In the genomic region with DNA sequence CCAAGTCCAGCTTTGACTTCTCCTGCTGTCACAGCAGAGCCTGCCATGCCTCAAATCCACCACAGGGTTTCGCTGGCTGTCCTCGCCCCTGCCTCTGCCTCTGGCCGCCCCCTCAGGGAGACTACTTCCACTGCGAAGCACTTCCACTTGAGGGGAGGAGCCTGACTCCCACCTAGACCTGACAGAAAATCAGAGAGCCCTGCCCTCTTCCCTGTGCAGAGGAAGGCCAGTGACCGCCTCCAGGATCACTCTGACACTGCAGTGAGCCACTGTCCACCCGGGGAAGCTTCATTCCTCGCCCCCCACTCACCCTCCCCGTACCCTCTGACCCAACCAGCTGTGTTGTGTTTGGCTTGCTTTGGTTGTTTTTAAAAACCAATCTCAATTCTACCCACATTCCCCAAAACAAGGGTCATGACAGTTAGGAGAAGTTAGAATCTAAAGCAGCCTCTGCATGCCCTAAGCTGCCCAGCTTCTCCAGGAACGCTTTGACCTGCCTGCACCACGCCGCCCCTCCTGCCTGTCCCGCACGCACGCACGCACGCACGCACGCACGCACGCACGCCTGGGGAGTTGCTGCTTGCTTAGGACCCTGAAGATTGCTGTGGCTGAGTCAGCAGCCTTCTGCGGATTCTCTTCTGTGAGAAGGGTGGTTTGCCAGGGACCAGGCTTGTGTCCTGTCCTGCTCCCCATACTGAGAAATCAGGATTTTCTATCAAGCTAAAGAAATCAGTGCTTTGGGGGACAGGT, we compare ENCODE assay signal across 9 mouse cellular contexts.
DNase-seq lines count a peak whose midpoint lies in the region; ATAC-seq and TF ChIP-seq lines count a peak whose summit lies in the region.
"Had no signal": no experiment of that assay in that cellular context is flagged by ENCODE, and none has a peak within 500 bp of the region (broad histone marks: within the 10 kb centered on the region; RNA-seq: fewer than 3 reads in every experiment).

No protein-coding gene starts in this region.

- 0 out of 2 replicates have a peak, but pooled peaks have one; percentile 18 for TF ChIP-seq CTCF in lung, adult 2 months (IDR thresholded peaks at IDR 0.05; ENCODE audit: insufficient read depth, low read length)

- ATAC-seq in embryonic facial prominence, embryonic 11.5 days (replicated peaks; ENCODE audit: insufficient number of reproducible peaks, low FRiP score, low TSS enrichment, low read depth), result no peak
- ATAC-seq in kidney, embryonic 15.5 days (replicated peaks; ENCODE audit: low FRiP score), result peak; percentile 73
- no peak for ATAC-seq in neural tube, embryonic 13.5 days (ENCODE audit: low read depth)
- ATAC-seq in monocyte, adult 5-6 weeks (replicated peaks; ENCODE audit: insufficient number of reproducible peaks, low FRiP score, low TSS enrichment, poor library complexity, severe bottlenecking), result no peak

- no peak overlapping the region for H3K4me2 ChIP-seq in embryonic facial prominence, embryonic 11.5 days (ENCODE audit: low read depth, low read length)
- H3K4me2 ChIP-seq in kidney, embryonic 15.5 days, result 0 out of 2 replicates have a peak overlapping the region, but pooled peaks have one; percentile 9
- no peak overlapping the region for H3K4me2 ChIP-seq in neural tube, embryonic 13.5 days

- no peak for DNase-seq in lung, adult 2 months
- no peak for DNase-seq in lung, postnatal 25 days (ENCODE audit: low spot score)
- peak; percentile 26 for DNase-seq in embryonic facial prominence, embryonic 11.5 days (ENCODE audit: low spot score)
- no peak for DNase-seq in frontal cortex, postnatal 36 days (ENCODE audit: low spot score in 2 of 2)
- DNase-seq in left cerebral cortex, adult 8-10 months (ENCODE audit: low spot score in 2 of 2), result no peak

- H3K36me3 ChIP-seq in embryonic facial prominence, embryonic 11.5 days (replicated peaks; ENCODE audit: control insufficient read depth, insufficient read depth, low read depth, low read length), result peaks cover 6% of the 10 kb centered on the region
- H3K36me3 ChIP-seq in kidney, embryonic 15.5 days, result peaks cover 70% of the 10 kb centered on the region
- peaks cover 39% of the 10 kb centered on the region for H3K36me3 ChIP-seq in neural tube, embryonic 13.5 days

- WGBS in lung, adult 2 months, result 69% methylated on average over 22 of the region's 22 CpGs
- WGBS in embryonic facial prominence, embryonic 11.5 days, result 50% methylated on average over 22 of the region's 22 CpGs
- 40% methylated on average over 22 of the region's 22 CpGs for WGBS in kidney, embryonic 15.5 days
- WGBS in neural tube, embryonic 13.5 days, result 56% methylated on average over 22 of the region's 22 CpGs

- H3K27ac ChIP-seq in embryonic facial prominence, embryonic 11.5 days (replicated peaks; ENCODE audit: low read depth, low read length), result no peak overlapping the region
- H3K27ac ChIP-seq in kidney, embryonic 15.5 days, result peak overlapping the region; percentile 56; the same call in 1 of the 2 replicates
- H3K27ac ChIP-seq in neural tube, embryonic 13.5 days (replicated peaks), result 0 out of 2 replicates have a peak overlapping the region, but pooled peaks have one; percentile 3

- no peaks in the 10 kb centered on the region for H3K27me3 ChIP-seq in embryonic facial prominence, embryonic 11.5 days (ENCODE audit: control insufficient read depth, insufficient read depth, low read length)
- no peaks in the 10 kb centered on the region for H3K27me3 ChIP-seq in kidney, embryonic 15.5 days
- no peaks in the 10 kb centered on the region for H3K27me3 ChIP-seq in neural tube, embryonic 13.5 days
- H3K27me3 ChIP-seq: megakaryocyte, embryonic 14.5 days had no signal

- H3K4me3 ChIP-seq in lung, adult 2 months (replicated peaks; ENCODE audit: extremely low read depth, low read depth, low read length), result no peak overlapping the region
- no peak overlapping the region for H3K4me3 ChIP-seq in embryonic facial prominence, embryonic 11.5 days (ENCODE audit: low read depth, low read length)
- no peak overlapping the region for H3K4me3 ChIP-seq in kidney, embryonic 15.5 days (replicated peaks)
- no peak overlapping the region for H3K4me3 ChIP-seq in neural tube, embryonic 13.5 days
- H3K4me3 ChIP-seq: megakaryocyte, embryonic 14.5 days had no signal

- H3K4me1 ChIP-seq in lung, adult 2 months (ENCODE audit: control insufficient read depth, insufficient read depth, low read length), result no peaks in the 10 kb centered on the region
- H3K4me1 ChIP-seq in embryonic facial prominence, embryonic 11.5 days (ENCODE audit: control insufficient read depth, insufficient read depth, low read length), result no peaks in the 10 kb centered on the region
- peaks cover 26% of the 10 kb centered on the region for H3K4me1 ChIP-seq in kidney, embryonic 15.5 days
- peaks cover 32% of the 10 kb centered on the region for H3K4me1 ChIP-seq in neural tube, embryonic 13.5 days (replicated peaks)

- no peaks in the 10 kb centered on the region for H3K9me3 ChIP-seq in embryonic facial prominence, embryonic 11.5 days (replicated peaks; ENCODE audit: control insufficient read depth, low read length)
- H3K9me3 ChIP-seq in kidney, embryonic 15.5 days (replicated peaks), result no peaks in the 10 kb centered on the region
- no peaks in the 10 kb centered on the region for H3K9me3 ChIP-seq in neural tube, embryonic 13.5 days
- H3K9me3 ChIP-seq: megakaryocyte, embryonic 14.5 days had no signal

- no peak overlapping the region for H3K9ac ChIP-seq in embryonic facial prominence, embryonic 11.5 days (replicated peaks; ENCODE audit: low read length)
- H3K9ac ChIP-seq in kidney, embryonic 15.5 days, result no peak overlapping the region
- H3K9ac ChIP-seq in neural tube, embryonic 13.5 days, result no peak overlapping the region

- TF ChIP-seq POLR2A in lung, adult 2 months (IDR thresholded peaks at IDR 0.05; ENCODE audit: borderline replicate concordance, extremely low read depth, low read depth, low read length), result no peak
